Mouse (Mus musculus) thymus, postnatal 36 days (tissue): ENCODE measurements around the gene Brat1.
"Not testable (repeated sequence)": the region's sequence is repeated elsewhere in the genome, so short reads cannot be mapped to it uniquely, and the experiment has no call there.

ENCODE experiments used
- DNase-seq, 2 experiments: peaks; one replicate each; pipeline ENCODE4 v3.0.0; 2022; ENCODE audit warnings: mixed read lengths in 2 of 2

Gene Brat1

DNA sequence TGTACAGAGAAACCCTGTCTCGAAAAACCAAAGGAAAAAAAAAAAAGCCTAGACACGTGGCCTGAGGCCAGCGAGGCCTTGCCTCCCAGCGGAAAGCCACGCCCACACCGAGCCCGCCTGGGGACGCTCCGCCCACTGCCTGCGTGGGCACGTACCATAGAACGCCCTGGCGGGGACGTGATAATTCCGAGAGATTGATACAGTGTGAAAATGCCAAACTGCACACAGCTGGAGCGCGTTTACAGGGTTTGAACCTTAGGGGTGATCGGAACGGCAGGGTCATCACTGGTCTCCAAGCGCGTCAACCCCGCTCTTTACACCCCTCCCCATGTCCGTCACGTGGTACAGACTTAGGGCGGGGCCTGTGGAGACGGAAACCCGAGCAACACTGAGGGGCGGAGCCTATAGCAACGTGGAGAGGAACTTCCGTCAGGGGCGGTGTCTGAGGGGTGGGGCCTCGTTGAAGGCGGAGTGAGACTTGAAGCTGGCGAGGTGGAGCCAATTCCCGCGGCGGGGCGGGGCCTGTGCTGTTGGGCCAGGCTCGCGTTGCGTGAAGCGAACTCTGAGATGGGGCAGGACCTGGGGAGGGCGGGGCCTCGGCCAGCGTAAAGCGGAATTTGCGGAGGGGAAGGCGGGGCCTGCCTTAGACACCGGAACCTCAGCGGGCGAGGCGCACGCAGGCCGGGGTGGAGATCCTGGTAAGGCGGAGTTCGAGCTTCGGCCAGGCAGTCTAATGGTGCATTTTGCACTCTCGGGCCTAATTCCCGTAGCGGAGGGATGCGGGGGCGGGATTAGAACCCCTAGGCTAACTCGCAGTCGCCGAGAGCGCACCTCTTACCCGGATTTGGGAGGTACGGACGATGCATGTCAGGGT, at the start of gene Brat1:
Gene Brat1 (plus strand): TSS at position 634 of the 874 bp plus-strand sequence.
- DNase-seq, result peak; percentile 100

DNA sequence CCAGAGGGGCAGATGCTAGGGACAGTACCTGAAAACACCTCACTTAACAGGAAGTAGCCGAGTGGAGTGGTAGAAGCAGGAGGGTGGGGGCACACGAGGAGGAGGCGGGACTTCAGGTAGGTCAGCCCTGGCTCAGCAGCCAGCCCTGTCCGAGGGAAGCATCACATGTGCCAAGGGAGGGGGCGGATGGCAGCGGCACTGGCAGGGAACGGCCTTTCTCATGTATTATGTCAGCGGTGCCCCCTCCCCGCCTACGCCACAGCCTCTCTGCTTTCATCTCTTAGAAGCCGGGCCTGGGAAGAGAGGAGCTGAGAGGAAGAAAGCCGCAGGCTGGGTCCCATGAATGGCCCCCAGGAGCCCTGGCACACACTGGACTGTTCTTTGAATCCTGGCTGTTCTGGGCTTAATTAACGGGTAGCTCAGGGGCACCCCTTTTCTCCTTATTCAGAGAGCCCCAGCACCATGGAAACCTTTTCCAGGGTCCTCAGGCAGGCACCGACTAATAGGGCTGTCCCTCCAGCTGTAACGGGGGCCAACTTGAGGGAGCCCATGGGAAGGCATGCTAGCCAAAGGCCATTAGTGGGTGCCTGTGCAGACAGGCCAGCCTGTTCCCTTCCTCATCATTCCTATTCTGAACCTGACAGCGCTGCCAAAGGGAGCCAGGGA, 45.1 kb upstream of the Brat1 start:
- no peak for DNase-seq

DNA sequence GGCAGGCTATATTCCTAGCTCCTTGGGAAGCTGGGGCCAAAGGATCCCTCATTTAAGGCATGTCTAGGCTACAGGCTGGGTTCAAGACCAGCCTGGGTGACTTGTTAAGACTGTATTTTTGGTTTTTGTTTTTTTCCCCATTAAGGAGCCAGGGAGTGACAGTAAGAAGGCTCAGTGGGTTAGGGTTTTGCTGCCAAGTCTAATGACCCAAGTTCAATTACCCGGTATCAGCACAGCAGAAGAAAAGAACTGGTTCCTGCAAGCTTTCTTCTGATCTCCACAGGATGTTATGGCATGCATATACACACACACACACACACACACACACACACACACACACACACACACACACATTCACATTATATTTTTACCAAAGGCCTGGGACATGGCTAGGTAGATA, 44.4 kb upstream of the Brat1 start:
- DNase-seq, result no peak

DNA sequence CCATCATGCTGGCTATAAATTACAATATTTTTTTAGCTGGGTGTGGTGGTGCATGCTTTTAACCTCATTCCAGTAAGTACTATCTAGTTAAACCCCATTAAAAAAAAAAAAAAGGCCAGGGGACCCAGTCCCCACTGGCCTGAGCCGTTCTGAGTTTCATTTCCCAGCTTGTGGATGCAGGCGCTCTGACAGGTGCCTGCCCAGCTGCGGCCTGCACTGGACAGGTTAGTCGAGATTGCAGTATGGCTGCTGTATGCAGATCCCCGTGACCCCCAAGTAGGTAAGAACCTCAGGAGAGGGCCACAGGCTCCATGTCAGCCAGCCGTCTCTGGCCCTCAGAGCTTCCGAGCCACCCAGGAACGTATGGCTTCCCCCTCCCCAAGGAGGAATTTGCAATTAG, 43.4 kb upstream of the Brat1 start:
- no peak for DNase-seq

DNA sequence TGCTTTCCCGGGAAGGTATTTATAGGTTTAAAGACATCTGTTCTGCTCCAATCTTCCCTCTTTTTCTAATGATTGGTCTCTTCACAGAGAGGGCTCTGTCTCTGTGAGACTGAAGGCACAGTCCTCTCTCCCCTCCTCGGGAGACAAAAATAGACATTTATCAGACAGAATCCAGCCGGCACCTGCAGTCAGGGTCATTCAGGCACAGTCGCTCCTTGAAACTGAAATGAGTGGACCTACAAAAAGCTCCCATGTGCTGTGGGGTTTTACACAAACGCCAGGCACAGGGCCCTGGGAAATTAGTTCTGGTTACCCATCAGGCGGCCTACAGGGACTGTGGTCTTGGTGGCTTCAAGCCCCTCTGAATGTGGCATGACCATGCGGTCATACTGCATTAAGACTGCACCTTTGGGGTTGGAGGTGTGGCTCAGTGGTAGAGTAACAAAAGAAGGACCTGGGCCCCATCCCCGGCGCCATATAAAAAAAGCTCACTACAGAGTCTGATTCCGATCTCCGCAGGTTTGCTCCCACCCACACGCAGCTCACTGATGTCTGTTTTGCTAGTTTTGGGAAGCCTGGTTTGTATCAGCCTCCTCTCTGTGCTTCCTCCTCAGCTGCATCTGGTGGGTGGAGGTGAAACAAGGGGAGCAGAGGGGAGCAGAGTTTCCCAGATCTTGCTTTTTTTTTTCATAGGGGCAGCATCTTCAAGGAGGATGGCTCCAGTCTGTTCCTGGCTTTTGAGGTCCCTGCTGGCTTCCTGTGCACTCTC, 42.8 kb upstream of the Brat1 start:
- DNase-seq, result no peak

DNA sequence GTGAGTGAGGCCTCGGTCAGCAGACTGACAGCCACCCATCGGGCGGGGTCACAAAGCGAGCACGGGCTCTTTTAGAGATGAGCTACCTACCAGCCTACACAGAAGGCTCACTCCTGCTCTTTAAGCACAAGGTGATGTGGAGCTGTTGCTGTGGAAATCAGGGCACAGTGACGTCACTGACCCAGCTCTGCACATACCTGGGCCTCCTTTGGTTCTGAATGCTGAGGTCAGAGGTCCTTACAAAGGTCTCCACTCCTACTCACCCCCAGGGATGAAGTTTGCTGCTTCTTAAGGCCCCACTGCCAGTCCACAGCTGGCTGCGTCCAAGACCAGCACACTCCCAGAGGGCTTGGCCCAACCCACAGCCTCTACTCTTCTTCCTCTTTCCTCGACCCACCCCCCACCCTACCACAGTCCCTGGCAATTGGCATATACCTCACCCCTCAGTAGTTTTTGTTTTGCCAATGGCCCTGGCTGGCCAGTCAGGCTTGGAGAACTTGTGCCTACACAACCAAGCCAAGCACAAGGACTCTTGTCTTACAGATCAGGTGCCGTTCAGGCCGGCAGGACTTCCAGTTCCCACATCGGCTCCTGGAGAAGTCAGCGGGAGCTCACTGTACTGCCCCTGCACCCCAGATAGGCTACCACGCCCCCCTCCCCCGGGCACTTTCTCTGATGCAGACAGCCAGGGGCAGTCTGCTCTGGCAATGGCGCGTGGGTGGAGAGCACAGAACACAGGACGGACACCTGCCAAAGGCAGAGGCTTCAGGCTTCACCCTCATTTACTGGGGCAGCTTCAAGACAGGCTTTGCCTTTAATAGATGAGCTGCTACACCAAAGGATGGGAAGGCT, 41.8 kb upstream of the Brat1 start:
- peak in 1 of 2 experiments; percentile 10 for DNase-seq

DNA sequence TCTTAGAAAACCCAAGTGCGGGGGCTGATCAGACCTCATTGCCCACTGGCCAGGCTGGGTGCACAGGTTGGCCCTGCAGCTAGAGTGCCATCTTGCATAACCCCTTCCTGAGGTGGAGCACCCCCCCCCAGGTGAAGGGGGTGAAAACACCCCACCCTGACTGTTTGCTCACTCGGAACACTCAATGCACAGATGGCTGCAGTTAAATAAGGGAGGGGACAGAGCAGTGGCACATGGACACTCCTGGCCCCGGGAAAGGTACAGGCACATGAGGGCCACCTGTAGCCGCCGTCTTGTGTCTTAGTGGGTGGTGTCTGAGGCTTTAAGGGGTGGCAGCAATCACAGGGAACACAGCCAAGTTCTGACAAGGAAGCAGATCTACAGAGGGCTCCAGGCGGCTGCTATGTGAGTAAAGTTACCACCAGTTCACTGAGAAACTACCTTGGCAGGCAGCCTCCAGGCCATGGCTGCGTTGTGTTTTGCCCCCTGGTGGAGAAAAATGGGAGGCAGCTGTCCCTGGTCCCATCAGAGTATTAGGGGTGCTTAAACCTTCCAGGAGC, 41.1 kb upstream of the Brat1 start:
- peak; percentile 69 to 70 for DNase-seq

DNA sequence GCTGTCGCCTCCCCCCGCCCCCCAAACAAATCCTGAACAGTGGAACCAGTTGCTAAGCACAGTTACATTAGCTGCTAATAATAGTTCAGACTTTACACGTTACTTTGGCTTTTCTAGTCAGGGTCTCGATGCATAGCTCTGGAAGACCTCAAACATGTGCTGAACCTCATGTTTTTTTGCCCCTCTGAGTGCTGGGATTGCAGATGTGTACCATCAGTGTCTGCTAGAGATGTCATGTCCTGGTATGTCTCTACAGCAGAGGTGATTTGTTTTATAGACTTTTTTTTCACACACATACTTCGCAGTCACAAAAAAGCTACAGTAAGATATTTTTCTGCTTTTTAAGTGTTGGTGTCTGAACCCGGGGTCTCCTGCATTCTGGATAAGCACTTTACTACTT, 32.7 kb upstream of the Brat1 start:
- DNase-seq, result no peak

DNA sequence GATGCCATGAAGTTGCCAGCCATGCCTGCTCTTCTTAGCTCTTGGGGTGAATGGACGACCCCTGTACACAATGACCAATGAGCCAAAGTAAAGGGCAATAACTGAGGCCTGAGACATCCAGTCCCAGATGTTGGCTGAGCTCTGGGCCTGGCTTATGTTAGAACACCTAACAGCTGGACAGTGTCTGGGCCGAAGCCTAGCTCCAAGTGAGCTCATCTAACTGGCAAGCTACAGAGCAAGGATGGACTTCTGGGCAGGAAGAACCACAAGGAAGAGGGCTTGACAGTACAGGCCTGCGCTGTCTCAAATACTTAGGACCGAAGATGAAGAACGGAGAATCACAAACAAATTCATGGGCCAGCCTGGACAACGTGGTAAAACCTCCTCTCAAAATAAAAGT, 32.2 kb upstream of the Brat1 start:
- not testable (repeated sequence) for DNase-seq

DNA sequence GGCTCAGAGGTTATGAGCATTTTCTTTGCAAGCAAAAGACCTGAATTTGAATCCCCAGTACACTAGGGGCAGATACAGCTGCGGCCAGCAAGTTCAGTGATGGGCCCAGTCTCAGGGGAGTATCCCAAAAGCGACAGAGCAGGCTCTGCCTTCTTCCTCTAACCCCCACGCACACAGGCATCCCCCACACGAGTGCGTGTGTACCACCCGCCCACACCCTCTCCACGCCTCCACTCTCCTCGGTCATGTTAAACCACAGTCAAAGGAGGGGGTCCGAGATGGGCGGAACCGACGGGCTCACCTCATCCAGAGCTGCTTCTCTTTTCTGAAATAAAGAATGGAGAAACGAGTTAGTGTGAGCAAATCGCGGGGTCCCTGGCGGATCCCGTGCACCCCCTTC, 30.8 kb upstream of the Brat1 start:
- no peak for DNase-seq

DNA sequence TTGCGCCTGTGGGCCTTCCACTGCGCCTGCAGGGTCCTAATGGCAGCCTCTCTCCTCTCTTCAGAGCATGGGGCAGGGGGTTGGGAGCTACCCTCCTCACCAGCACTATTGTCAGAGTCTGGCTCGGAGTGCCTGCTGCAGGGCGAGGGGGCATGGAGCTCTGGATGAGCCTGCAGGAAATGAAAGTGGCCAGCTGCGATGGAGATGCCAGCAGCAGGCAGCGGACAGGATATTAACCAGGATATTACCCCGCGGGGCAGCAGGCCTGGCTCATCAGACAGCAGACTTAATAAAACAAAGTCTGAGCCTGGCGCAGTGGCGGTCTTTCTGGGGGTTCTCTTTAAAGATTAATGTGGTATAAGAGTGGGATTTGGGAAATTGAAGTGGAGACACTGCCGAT, 29.7 kb upstream of the Brat1 start:
- no peak for DNase-seq

DNA sequence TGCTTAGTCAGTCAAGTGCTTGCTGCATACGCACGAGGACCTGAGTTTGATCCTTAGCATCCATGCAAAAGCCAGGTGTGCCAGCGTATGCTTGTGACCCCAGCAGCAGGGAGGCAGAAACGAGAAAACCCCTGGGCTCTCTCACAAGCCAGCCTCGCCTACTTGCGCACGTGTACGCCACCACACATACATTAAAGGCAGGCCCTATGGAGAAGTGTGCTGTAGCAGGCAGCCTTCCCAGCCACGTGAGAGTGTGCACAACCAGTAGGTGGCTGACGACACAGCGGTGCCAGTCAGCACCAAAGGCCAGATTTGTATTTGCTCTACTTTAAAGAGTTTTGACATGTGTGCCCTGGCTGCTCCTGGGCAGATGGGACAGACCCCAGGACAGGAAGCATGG, 29.2 kb upstream of the Brat1 start:
- no peak for DNase-seq

DNA sequence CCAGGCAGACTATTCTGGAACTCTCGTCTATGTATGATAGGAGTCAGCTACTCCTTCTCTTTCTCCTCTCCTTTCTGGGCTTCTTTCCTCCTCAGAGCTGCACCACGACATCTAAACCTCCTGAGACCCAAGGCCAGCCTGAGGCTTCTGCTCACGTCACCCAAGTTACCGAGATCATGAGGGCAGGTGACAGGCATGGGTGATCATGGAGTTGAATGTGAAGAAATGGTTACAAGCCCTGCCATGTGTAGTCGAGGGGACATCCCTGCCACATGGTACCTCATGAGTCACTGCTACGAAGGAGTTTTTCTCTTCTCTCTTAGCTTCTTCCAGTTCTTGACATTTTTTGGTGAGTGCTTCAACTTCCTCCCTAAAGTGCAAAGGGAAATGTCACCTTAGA, 27.7 kb upstream of the Brat1 start:
- DNase-seq, result no peak

DNA sequence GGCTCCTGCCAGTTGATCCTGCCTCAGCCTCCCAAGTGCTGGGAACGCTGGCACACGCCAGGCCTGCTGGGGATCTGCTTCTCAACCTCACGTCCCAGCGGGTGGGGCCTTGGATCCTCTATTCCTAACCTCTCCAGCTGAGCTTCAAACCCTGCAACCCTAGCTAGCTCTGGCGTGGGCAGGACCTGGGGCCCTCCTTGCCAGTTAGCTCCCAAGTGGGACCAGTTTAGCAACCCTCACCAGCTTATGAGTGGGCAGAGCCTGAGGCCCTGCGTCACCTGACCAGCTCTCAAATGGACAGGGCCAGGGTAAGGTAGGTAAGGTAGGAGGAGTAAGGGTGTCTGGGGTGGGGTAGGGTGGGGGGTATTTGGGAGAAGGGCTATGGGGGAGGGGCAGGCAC, 24.8 kb upstream of the Brat1 start:
- no peak for DNase-seq

DNA sequence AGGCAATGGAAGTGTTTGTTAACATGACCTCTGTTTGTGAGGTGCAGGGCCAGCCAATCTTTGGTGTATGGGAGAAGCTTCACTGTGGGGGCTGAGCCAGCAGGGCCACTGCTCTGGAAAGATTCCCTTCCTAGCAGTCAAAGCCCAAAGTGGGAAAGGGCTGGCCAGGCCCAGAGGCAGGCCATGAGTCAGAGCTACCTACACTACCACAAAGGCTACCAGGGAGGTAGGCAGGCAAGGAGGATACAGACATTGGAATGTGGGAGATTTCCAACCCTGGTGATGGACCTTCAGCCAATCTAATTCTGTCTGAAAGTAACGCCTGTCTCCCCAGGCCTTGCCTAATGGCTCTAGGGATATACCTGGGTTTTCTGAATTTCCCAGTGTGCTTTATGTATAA, 23.9 kb upstream of the Brat1 start:
- DNase-seq, result no peak

DNA sequence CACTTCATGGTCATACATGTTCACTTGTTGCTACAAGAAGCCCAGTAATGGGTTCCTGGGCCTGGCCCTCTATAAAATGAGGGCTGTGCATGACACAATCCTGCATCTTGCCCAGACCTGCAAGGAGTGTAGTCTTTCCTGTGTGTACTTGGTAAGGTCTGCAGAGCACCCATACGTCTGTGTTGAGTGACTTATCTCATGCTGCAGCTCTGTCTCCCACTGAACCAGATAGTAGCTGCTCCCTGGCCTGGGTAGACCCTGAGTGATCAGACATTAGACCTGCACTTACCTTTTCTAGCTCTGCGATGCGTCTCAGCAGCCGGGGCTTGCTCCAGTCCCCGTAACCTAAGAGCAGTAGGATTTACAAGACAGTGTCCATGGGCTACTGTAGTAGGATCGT, 22.7 kb upstream of the Brat1 start:
- no peak for DNase-seq

DNA sequence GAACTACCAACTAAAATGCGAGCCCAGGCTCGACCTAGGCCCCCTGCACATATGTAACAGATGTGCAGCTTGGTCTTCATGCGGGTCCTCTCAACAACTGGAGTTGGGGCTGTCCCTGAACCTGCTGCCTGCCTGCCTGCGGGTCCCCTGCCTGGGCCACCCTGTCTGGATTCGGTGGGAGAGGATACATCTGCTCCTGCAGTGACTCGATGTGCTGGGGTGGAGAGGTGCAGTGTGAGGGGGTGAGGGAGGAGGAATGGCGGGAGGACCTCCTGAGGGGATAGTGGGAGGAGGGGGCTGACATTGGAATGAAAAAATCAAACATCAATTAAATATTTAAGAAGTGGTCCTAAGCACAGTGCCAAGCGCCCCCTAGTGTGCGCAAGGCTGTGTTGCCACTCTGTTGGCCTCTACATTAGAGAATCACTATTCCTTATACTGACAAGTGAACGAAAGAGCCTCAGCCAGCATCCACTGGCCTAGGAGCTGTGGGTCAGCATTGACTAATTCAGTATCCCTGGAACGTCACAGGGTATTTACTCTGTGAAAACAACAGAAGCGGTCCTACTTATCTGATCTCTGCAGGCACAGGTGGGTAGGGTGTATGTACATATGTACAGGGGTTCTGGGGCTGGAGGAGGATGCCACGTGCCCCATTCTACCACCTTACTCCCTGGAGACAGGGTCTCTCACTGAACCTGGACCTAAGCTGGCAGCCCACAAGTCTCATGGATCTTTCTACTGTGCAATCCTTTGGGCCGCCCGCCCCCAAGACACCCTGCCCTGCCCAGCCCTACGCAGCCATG, 20.3 kb upstream of the Brat1 start:
- DNase-seq, result peak in 1 of 2 experiments; percentile 32

DNA sequence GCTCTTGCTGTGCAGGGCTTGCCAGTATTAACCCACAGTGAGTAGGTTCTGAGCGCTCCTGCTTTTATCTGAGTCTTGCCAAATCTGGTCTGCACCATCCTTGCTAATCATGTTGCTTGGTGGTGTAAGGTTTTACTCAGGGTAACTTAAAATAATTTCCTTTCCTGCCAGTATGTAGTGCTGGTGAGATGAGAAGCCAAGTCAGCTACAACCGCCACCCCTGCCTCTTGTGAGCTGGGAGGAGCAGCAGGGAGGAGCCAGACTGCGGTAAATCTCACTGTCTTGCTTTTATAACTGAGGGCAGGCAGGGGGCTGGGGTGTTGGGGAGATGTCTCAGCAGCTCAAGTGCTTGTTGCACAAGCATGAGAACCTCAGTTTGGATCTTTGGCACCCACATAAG, 16.4 kb upstream of the Brat1 start:
- no peak for DNase-seq

DNA sequence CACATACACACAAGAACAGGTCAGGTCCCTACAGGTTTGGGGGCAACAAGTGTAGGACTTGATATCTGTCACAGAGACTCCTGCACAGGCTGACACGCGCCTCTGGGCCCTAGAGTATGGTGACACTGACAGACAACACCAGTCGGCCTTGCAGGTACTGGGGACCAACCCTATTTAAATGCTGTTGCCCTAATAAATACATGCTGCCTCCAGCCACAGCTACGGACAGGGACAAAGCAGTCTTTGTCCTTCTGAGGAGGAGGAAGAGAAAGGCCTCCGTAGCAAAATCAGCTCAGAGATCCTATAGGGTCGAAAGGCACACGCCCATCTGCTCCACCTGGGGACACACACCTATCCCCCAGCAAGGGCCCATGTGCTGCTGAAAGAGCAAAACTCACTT, 8.8 kb upstream of the Brat1 start:
- no peak for DNase-seq

DNA sequence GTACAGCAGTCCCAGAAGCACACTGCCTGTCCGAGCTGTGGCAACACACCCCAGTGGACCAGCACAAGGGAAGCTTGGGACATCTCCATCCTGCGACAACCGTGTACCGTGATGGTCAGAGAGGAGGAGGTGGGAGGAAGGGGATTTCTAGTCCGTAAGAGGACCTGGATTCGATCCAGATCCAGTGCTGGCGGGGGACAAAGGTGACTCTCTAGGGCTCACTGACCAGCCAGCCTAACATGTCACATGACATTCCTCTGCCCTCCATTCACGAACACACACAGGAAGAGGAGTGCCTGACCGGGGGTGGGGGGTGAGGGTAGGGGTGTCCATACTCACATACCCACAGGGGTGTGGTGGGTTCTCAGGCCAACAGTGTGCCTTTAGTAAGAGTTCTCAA, 5.0 kb upstream of the Brat1 start:
- no peak for DNase-seq

DNA sequence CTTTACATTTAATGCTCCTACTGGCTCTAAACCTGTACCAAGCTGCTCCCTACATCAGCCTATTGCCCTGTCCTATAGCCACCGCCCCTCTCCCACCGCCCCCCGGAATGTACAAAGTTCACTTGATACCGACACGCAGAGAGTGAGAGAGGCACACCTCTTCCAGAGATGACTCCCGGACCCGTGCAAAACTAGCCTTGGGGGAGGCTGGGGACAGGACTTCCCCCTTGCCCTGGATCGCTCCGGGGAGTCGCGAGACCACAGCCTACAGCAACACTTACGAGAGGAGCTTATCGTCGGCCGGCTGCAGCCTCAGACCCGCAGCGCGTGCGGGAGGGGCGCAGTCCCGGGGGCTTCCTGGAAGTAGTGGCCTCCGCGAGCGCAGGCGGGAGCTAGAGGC, 3.1 kb upstream of the Brat1 start:
- DNase-seq, result no peak
